Mouse (Mus musculus): ENCODE measurements around the gene Pitpnc1. TPM values are rescaled to one million over a fixed set of nuclear protein-coding genes. Genes with fewer than 3 reads are reported as not detected.

Gene Pitpnc1
- total RNA-seq, 4 experiments from 2014 or later = 52.3 to 67.4 (median 59.9) TPM

DNA sequence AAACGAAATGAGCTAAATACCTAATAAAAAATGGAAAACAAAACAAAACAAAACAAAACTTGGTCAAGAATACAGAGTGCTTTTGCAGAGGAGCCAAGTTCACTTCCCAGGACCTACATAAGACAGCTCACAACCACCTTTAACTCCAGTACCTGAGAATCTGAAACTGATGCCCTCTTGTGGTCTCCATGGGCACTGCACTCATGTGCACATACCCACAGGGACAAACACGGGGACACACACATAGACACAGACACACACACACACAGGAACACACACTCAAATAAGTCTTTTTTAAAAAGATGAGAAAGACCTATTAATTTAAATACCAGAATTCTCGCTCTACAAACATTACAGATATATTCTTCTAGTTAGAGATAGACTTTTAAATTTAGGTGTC is 137.6 kb downstream of the Pitpnc1 start:
- DNase-seq (ENCODE audit: low spot score in 2 of 2) = no peak

DNA sequence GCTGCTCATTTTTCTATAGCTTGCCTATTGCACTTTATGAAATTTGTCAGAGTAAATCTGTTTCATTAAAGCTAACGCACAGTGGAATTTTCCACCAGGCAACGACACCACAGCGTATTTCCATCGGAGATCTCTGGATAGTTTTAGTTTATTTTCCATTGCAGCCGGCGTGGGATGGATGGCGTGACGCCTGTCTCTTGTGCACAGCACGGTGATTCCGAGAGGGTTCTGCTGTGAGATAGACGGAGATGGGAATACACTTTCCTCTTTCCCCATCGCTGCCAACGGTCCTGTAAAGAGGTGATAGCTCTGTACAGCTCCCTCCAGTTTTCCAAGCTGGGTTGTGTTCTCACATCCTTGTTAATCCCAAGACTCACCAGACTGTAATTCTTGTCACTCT is 138.2 kb downstream of the Pitpnc1 start:
- no peak for DNase-seq (ENCODE audit: low spot score in 2 of 2)

GRCm38 (mm10) chr11:107331425-107331824 is 139.1 kb downstream of the Pitpnc1 start:
- DNase-seq (ENCODE audit: low spot score in 2 of 2) = peak in 1 of 2 experiments; percentile 41

GRCm38 (mm10) chr11:107327326-107327725 is 143.2 kb downstream of the Pitpnc1 start:
- DNase-seq (ENCODE audit: low spot score in 2 of 2) = no peak

GRCm38 (mm10) chr11:107325739-107326725 is 144.5 kb downstream of the Pitpnc1 start:
- DNase-seq (ENCODE audit: low spot score in 2 of 2) = no peak

- no peak for DNase-seq (ENCODE audit: low spot score in 2 of 2)
Observed at GRCm38 (mm10) chr11:107325226-107325625, 145.3 kb downstream of the Pitpnc1 start.

GRCm38 (mm10) chr11:107323173-107323572 is 147.3 kb downstream of the Pitpnc1 start:
- DNase-seq (ENCODE audit: low spot score in 2 of 2) = no peak

- no peak for DNase-seq (ENCODE audit: low spot score in 2 of 2)
Observed at GRCm38 (mm10) chr11:107322226-107322625, 148.3 kb downstream of the Pitpnc1 start.

- no peak for DNase-seq (ENCODE audit: low spot score in 2 of 2)
Observed at GRCm38 (mm10) chr11:107321819-107322218, 148.7 kb downstream of the Pitpnc1 start.

DNA sequence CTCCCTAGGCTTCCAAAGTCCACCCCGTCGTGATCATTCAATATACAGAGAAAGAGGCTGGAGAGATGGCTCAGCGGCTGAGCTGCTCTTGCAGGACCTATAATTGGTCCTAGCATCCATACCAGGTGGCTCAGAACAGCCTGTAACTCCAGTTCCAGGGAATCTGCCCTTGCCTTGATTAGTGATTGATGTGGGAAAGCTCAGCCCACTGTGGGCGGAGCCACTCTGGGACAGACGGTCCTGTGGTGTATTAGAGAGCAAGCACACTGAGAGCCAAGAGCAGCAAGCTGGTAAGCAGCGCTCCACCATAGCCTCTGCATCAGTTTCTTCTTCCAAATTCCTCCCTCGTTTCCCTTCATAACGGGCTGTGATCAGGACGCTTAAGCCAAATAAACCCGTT is 150.6 kb downstream of the Pitpnc1 start:
- no peak for DNase-seq (ENCODE audit: low spot score in 2 of 2)

DNA sequence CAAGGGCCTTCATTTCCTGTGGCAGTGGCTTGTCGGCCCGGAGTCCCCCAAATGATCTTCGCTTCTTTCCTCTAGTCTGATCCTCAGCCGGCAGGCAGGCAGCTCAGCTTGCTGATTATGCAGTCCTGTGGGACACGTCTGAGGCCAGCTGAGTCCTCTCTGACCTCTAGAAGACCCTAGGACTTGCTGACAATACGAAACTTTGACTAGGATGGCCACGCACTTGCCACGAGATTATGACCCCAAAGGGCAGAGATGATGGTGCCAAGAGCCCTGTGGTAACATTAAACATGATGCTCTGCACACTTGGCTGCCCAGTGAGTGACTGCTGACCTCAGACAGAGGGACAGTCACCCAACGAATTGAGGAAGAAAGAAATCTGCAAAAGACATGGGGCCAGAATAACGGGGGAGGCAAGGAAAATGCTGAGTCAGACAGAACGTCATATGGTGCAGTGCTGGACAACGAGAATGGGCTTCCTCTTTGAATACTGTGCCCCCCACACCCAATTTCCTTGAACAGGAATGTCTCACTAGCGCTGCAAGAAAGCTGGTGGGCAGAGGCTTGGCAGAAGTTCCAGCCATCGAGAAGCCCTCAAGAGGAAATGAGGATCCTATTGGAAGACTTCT is 152.7 kb downstream of the Pitpnc1 start:
- no peak for DNase-seq (ENCODE audit: low spot score in 2 of 2)

DNA sequence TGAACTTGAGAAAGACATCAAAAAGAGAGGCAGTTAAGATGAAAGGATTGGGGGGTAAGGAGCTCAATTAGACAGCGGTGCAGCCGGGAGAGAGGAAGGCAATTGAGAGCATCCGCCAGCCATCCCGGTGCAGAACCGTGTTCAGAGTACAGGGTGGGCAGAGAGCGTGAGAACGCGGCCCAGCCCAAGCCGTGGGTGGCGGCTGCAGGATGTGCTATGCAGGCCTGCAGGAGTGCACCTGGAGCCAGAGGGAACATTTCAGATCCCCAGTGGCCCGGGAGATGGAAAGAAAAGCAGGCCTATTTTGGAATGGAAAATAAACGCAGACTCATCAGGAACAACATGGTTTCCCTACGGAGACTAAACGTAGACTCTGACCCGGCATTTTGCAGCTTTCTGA is 155.0 kb downstream of the Pitpnc1 start:
- no peak for DNase-seq (ENCODE audit: low spot score in 2 of 2)

DNA sequence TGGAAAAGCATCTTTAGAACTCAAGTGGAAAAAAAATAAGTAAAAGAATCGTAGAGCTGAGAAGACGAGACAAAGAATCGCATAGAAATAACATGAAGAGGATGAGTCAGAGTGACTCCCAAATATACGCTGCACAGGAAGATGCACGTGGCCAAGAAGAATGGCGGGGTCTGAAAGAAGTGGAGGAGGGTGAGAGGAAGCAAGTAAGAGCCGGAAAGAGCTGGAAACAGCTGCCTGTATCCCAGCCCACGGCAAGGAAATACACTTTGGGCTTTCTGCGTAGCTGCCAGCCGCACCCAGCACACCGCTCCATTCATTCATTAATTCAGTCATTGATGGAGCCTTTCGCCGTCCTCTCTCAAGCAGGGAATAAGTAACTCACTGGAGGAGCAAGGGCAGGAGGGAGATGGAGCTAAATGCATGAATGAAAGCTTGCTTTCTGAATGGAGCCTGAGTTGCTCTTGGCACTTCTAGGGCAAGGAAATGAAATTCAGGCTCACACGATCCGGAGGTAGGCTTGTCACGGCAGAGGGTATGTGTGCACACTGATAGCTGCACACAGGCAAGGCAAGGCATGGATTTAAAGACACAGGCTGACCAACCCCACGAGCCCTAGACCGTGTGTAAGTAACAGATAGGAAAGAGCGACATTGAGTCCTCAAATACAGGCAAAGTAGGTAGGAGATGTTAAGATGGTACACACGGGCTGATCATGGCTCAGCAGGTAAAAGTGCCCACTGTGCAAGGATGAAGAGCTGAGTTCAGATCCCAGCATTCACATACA is 160.0 kb downstream of the Pitpnc1 start:
- DNase-seq (ENCODE audit: low spot score in 2 of 2) = peak in 1 of 2 experiments; percentile 53

DNA sequence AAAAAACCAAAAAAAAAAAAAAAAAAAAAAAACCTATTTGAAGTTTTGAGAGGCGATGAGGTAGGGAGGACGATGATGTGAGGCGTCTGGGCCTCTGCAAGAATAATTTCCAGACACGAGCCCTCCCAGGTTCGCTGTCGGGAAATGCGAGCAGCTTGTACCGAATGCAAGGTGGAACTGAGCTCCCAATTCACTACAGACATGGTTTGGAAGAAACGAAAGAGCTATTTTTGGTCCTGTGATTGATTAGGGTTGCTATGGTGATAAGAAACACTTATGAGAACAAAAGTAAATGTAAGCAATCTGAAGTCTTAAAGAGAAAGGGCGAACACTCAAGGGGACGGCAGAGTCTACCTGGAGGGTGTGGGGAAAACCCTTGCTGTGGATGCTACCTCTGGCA is 164.3 kb downstream of the Pitpnc1 start:
- DNase-seq (ENCODE audit: low spot score in 2 of 2) = no peak

DNA sequence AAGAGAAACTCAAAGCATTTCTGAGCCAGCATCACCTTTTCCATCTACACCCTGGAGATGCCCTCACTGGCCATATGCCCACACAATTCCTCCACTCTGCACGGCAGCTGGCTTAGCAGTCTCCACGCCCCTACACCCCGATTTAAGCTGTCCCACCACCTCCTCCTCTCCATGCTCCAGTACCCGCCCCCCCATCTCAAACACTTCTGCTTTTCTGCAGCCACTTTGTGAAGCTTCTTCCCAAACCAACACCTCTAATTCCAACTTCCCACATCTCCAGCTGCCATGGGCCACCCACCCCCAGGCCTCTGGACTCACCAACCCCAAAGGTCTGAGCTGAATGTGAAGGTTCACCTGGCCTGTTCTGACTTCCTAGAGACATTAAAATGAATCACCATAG is 168.4 kb downstream of the Pitpnc1 start:
- peak in 1 of 2 experiments; percentile 43 for DNase-seq (ENCODE audit: low spot score in 2 of 2)

DNA sequence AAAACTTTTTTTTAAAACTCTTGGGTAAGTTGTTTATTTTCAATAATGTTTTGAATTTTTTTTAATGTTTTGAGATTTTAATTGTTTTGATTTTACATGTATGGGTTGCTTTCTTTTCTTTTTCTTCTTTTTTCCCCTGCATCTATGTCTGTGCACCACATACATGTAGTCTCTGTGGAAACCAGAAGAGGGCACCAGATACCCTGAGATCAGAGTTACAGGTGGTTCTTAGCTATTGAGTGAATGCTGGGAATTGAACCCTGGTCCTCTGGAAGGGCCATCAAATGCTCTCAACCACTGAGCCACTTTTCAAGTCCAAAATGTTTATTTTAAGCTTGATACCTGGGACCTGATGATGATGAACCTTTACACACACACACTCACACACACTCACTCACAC is 170.3 kb downstream of the Pitpnc1 start:
- DNase-seq (ENCODE audit: low spot score in 2 of 2) = no peak

- DNase-seq (ENCODE audit: low spot score in 2 of 2) = no peak
Observed at GRCm38 (mm10) chr11:107299511-107300120, 170.9 kb downstream of the Pitpnc1 start.

DNA sequence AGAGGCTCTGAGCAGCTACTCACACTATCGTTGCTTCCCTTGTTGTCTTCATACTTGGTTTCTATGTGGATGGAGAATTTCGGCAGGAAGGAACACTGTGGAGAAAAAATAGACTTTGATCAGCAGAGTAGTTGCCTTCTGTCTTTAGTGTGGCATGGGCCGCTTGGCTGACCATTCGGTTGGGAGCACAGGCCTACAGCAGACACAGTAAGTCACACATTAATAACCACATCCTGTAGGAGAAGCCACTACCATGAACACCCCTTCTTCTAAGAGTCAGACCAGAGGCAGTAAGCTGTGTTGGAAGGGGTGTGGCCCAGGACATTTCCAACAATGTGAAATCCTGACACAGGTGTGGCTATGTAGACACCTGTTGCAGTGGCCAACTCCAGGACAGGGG is 174.3 kb downstream of the Pitpnc1 start:
- no peak for DNase-seq (ENCODE audit: low spot score in 2 of 2)

DNA sequence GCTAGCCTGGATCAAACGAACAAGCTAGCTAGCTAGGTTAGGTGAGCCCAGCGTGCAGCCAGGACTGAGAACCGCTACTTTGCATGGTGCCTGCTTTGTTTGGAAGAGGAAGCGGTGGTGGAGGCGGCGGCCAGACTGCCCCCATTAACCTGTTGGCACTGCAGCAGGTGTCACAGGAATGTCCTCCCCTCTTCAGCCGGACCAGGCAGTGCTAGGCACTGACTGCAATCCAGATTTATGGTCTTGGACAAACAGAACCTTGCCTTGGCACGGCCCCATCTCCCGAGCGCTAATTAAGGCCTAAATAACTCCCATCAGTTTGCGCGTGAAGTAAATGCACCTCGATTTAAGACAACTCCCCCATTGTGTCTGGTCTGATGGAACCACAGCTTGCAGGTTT is 178.5 kb downstream of the Pitpnc1 start:
- DNase-seq (ENCODE audit: low spot score in 2 of 2) = no peak

DNA sequence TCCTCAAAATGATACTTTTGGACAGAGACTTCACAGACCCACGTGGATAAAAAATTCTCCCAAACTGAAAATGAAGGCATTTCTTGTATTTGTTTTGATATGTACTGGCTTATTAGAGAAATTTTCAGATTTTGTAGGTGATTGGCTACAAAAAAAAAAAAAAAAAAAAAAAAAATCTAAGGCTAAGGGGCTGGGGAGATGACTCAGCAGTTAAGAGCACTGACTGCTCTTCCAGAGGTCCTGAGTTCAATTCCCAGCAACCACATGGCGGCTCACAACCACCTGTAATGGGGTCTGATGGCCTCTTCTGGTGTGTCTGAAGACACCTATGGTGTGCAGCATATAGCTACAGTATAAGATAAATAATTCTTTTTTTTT is 182.3 kb downstream of the Pitpnc1 start:
- no peak for DNase-seq (ENCODE audit: low spot score in 2 of 2)

Measured in left cerebral cortex, adult 8-10 months (tissue).